Mouse (Mus musculus) ES-E14 (cell line): ENCODE results near the gene Zfp629.

Experiments used
- CHD2 ChIP-seq: IDR thresholded peaks from 2 replicates; pipeline ENCODE4 v1.6.1; 2014; ENCODE audit warnings: mild to moderate bottlenecking, low read depth, low read length, inconsistent platforms
- HCFC1 ChIP-seq: IDR thresholded peaks from 2 replicates; pipeline ENCODE4 v1.6.1; 2012; ENCODE audit warnings: low read length, inconsistent platforms, borderline replicate concordance; ENCODE audit not compliant: insufficient read depth
- MAFK ChIP-seq: IDR thresholded peaks from 2 replicates; pipeline ENCODE4 v1.6.1; 2014; ENCODE audit warnings: mild to moderate bottlenecking, low read depth, low read length, inconsistent platforms; ENCODE audit not compliant: insufficient read depth
- ZC3H11A ChIP-seq: IDR thresholded peaks from 2 replicates; pipeline ENCODE4 v1.6.1; 2012; ENCODE audit warnings: low read depth, mild to moderate bottlenecking, inconsistent platforms, low read length, borderline replicate concordance

DNA sequence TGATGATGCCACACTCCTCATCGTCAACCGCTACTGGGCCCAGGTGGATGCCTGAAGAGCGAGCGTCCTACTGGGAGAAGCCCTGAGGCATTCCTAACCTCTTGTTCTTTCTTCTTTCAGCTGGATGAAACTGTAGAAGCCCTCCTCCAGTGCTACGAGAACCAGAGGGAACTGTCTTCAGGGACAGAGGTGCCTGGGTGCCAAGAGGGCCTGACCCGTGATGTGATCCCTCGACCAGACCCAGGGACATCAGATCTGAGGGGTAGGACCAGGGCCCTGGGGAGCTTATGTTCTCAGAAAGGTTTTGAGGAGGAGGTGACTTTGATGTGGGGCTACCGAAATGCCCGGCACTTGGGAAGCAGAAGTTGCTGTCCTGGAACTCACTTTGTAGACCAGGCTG is 26.0 kb downstream of the Zfp629 start:
- TF ChIP-seq HCFC1 (no peak), ZC3H11A (no peak), CHD2 (no peak), MAFK (no peak)
